Mouse (Mus musculus) brain, embryonic 18.5 days (tissue): ENCODE results near the gene AW011738.

Source experiments
- DNase-seq: peaks from one replicate; pipeline ENCODE4 v3.0.0-alpha.2; 2012; ENCODE audit warnings: low read depth, low spot score

The AW011738 gene

DNA sequence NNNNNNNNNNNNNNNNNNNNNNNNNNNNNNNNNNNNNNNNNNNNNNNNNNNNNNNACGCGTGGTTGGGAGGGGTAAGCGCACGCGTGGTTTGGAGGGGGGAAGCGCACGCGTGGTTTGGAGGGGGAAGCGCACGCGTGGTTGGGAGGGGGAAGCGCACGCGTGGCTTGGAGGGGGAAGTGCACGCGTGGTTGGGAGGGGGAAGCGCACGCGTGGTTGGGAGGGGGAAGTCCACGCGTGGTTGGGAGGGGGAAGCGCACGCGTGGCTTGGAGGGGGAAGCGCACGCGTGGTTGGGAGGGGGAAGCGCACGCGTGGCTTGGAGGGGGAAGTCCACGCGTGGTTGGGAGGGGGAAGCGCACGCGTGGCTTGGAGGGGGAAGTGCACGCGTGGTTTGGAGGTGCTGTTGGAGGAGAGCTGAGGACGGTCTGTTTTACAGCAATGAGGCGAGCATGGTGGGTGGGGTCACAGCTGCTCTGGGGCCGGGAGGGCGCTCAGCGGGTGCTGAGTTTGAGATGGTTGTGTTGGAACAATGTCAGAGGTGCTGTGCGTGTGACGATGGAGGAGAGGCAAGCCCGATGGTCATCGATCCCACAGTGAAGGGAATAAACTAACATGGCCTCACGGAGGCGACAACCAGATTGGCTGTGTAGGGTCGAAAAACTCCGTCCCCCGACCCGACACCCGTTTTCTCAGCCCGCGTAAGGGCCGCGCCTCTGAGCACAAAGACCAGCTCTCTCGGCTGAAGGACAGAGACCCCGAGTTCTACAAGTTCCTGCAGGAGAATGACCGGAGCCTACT lies 33.7 kb downstream of the AW011738 start:
- no peak for DNase-seq

- DNase-seq = no peak
Observed at GRCm38 (mm10) chr4:156249567-156249966, 46.5 kb downstream of the AW011738 start.

DNA sequence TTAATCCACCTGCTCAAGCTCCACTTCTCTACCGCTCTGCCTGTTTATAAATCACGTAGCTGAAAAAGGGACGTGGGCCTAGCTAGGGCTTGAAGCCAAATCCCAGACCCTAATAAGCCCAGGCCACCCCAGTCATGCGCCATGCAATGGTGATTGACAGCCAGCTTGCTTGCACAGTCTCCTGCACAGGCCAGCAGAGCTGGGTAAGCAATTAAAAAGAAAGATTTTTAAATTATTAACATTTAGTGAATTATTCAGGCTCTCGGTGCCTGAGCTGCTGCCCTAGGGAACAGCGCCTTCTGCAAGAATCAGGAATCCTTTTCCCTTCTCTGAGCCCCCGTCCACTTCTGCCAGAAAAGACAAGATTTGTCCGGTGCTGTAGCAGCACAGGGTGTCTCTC lies 48.0 kb downstream of the AW011738 start:
- no peak for DNase-seq

- no peak for DNase-seq
Observed at GRCm38 (mm10) chr4:156252140-156252539, 49.0 kb downstream of the AW011738 start.

DNA sequence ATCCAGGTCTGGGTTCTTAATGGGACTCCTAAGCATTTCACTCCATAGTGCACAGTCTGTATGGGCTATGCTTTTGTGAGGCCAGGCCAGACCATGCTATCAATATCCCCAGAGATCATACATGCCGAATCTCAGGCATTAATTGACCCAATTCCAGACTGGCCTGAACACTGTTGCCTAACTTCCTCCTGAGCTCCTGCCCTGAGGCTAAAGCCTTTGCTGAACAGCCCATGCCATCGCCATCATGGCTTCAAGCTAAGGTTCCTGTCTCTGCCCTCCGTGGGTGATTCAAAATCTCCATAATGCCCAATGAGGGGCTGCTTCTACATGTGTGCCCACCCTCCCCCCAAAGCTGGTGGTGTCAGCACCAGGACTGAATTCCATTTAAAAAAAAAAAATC lies 49.5 kb downstream of the AW011738 start:
- no peak for DNase-seq

DNA sequence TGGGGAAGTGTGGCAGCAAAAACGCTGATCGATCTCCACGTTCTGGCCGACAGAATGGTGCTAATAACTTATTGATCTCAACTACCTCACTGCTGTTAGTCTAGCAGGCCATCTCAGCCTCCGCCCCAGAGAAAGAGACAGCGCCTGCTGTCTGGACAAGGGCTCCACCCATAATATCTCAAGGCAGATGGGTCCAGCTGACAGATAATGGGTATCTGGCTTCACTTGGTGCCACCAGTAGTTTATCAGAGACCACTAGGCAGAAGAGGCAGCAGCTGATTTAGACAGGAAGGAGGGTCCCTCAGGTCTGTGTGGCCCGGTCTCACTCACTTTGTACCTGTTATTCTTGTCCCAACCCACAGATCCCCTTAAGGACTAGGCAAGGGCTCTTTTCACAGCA lies 49.9 kb downstream of the AW011738 start:
- DNase-seq = no peak

DNA sequence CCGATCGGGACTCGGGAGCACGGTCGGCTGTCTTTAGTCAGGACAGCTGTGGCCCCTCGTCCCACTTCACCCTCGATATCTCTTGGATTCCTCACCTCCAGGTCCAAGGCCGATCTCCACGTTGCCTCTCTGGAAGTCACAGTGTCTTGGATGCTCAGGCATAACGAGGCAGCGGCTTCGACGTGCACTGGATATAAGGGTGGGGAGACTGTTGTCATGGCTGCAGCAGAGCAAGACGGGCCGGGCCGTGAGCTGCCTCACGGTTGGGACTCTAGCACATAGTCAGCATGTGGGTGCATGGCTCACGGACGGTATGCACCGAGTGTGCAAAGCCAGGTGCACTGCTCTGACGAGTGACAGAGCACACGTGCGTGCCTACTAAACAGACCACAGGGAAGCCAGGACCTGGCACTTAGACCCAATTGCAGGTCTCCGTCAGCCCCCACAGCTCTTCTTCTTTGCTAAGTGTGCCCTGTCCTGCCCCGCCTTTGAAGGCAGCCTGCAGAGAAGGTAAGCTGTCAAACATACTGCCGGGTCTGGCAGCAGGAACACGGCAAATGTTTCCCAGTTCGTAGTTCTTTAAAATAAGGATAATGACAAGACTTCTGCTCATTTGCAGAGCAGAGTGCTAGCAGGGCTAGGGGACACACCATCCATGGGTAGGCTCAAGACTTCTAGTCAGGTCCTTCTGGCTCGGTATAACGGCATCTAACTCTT lies 51.4 kb downstream of the AW011738 start:
- DNase-seq = no peak
